Mouse (Mus musculus) MEL (cell line): ENCODE results near the gene Per2.

ENCODE experiments used
- CHD2 ChIP-seq: IDR thresholded peaks from 2 replicates; pipeline ENCODE4 v1.6.1; 2011; ENCODE audit warnings: low read length, improper control_type of control experiment
- CTCF ChIP-seq, 3 experiments: IDR thresholded peaks in 2 of 3; conservative IDR thresholded peaks in 1 of 3; 2 replicates each; pipeline ENCODE4 v1.5.1; 2011 to 2012; ENCODE audit warnings: low read length in 3 of 3, low read depth in 2 of 3, mild to moderate bottlenecking in 2 of 3, improper control_type of control experiment in 1 of 3, inconsistent platforms in 1 of 3, mixed read lengths in 1 of 3, moderate library complexity in 1 of 3; ENCODE audit not compliant: control insufficient read depth in 1 of 3, insufficient read depth in 1 of 3, poor library complexity in 1 of 3, severe bottlenecking in 1 of 3
- ELF1 ChIP-seq: IDR thresholded peaks from 2 replicates; pipeline ENCODE4 v1.6.1; 2014; ENCODE audit warnings: low read depth, mild to moderate bottlenecking, inconsistent platforms, low read length, improper control_type of control experiment, moderate library complexity
- EP300 ChIP-seq, 2 experiments: IDR thresholded peaks; 2 replicates each; pipeline ENCODE4 v1.6.1; 2011; ENCODE audit warnings: improper control_type of control experiment in 2 of 2, low read length in 2 of 2, low read depth in 1 of 2, mild to moderate bottlenecking in 1 of 2
- GABPA ChIP-seq: IDR thresholded peaks from 2 replicates; pipeline ENCODE4 v1.6.1; 2012; ENCODE audit warnings: low read depth, mild to moderate bottlenecking, inconsistent platforms, low read length, improper control_type of control experiment, moderate library complexity
- GATA1 ChIP-seq: IDR thresholded peaks from 2 replicates; pipeline ENCODE4 v1.6.1; 2011; ENCODE audit warnings: low read depth, low read length, improper control_type of control experiment
- JUND ChIP-seq: IDR thresholded peaks from 2 replicates; pipeline ENCODE4 v1.6.1; 2011; ENCODE audit warnings: low read depth, mild to moderate bottlenecking, improper control_type of control experiment, low read length
- MAX ChIP-seq: IDR thresholded peaks from 2 replicates; pipeline ENCODE4 v1.6.1; 2011; ENCODE audit warnings: low read length, improper control_type of control experiment
- MXI1 ChIP-seq: IDR thresholded peaks from 2 replicates; pipeline ENCODE4 v1.6.1; 2011; ENCODE audit warnings: mild to moderate bottlenecking, low read depth, low read length, improper control_type of control experiment
- POLR2A ChIP-seq, 2 experiments: IDR thresholded peaks; 2 replicates each; pipeline ENCODE4 v1.6.1; 2011 to 2012; ENCODE audit warnings: low read length in 2 of 2, mild to moderate bottlenecking in 2 of 2, control low read depth in 1 of 2, improper control_type of control experiment in 1 of 2, low read depth in 1 of 2, moderate library complexity in 1 of 2; ENCODE audit not compliant: control insufficient read depth in 1 of 2, insufficient read depth in 1 of 2, poor library complexity in 1 of 2
- TAL1 ChIP-seq: IDR thresholded peaks from 2 replicates; pipeline ENCODE4 v1.6.1; 2012; ENCODE audit warnings: mild to moderate bottlenecking, inconsistent platforms, low read length, moderate library complexity, mixed read lengths
- TBP ChIP-seq: IDR thresholded peaks from 2 replicates; pipeline ENCODE4 v1.8.0; 2011; ENCODE audit warnings: low read depth, low read length, improper control_type of control experiment
- UBTF ChIP-seq: IDR thresholded peaks from 2 replicates; pipeline ENCODE4 v1.6.1; 2012; ENCODE audit warnings: low read depth, mild to moderate bottlenecking, inconsistent platforms, low read length, improper control_type of control experiment, moderate library complexity, borderline replicate concordance; ENCODE audit not compliant: insufficient read depth
- USF1 ChIP-seq: IDR thresholded peaks from 2 replicates; pipeline ENCODE4 v1.6.1; 2014; ENCODE audit warnings: low read depth, mild to moderate bottlenecking, inconsistent platforms, low read length, improper control_type of control experiment, moderate library complexity

DNA sequence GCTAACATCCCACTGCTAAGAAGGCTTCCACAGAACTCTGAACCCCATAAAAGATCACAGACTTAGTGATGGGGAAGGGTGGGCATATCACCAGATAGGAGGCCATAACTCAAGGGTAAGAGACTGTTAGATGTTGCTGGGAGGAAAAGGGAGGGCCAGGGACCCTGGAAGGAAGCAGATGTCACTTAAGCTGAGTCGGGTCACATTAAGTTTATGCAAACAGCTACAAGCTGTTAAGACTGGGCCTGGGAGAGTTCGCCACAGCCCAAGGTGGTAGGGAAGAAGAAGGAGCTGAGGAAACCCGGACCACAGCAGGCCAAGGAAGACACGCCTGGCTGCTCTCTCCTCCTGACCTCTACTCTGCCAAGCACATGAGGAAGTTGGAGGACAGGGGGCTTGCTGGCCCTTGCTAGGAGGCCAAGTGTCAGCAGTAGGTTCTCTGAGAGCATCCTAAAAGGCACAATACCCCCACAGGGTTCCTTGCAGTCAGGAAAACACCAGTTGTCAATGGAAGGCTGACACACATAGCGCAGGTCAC, 7.5 kb downstream of the Per2 start:
- no peak for TF ChIP-seq USF1
- TF ChIP-seq EP300 (IDR thresholded peaks at IDR 0.05; ENCODE audit: low read depth in 1 of 2, low read length in 2 of 2) = no peak
- no peak for TF ChIP-seq CTCF (IDR thresholded peaks at IDR 0.05 in 2 of 3, conservative IDR thresholded peaks at IDR 0.05 in 1 of 3; ENCODE audit: control insufficient read depth in 1 of 3, insufficient read depth in 1 of 3, low read depth in 2 of 3, low read length in 3 of 3, poor library complexity in 1 of 3, severe bottlenecking in 1 of 3)
- no peak for TF ChIP-seq GATA1
- TF ChIP-seq TAL1 = no peak
- no peak for TF ChIP-seq ELF1
- no peak for TF ChIP-seq UBTF
- no peak for TF ChIP-seq CHD2
- no peak for TF ChIP-seq POLR2A (IDR thresholded peaks at IDR 0.05; ENCODE audit: control insufficient read depth in 1 of 2, insufficient read depth in 1 of 2, low read depth in 1 of 2, low read length in 2 of 2, poor library complexity in 1 of 2)
- TF ChIP-seq GABPA = no peak
- TF ChIP-seq MXI1 = no peak
- TF ChIP-seq JUND = no peak
- TF ChIP-seq TBP = no peak
- no peak for TF ChIP-seq MAX
